Mouse (Mus musculus): ENCODE data around the gene Zfp683. TPM values are rescaled to one million over a fixed set of nuclear protein-coding genes. Genes with fewer than 3 reads are reported as not detected.

Gene Zfp683
- total RNA-seq, 2 experiments from 2014 or later, result not detected

GRCm38 (mm10) chr4:134089029-134089428, 35.4 kb downstream of the Zfp683 start:
- no peak for DNase-seq (ENCODE audit: low spot score)
- intact Hi-C loops (cut with DNase I), result loop anchor here (5.0 kb wide), 1 partner anchor 52 kb away; no protein-coding TSS in a partner anchor

GRCm38 (mm10) chr4:134090521-134091224, 37.0 kb downstream of the Zfp683 start:
- no peak for DNase-seq (ENCODE audit: low spot score)
- intact Hi-C loops (cut with DNase I), result no loop called here

GRCm38 (mm10) chr4:134091225-134091529, 37.5 kb downstream of the Zfp683 start:
- intact Hi-C loops (cut with DNase I), result no loop called here
- no peak for DNase-seq (ENCODE audit: low spot score)

- intact Hi-C loops (cut with DNase I), result no loop called here
- no peak for DNase-seq (ENCODE audit: low spot score)
Measured at GRCm38 (mm10) chr4:134092382-134093288, 39.0 kb downstream of the Zfp683 start.

- DNase-seq (ENCODE audit: low spot score), result no peak
- intact Hi-C loops (cut with DNase I), result no loop called here
Measured at GRCm38 (mm10) chr4:134094004-134094564, 40.4 kb downstream of the Zfp683 start.

- DNase-seq (ENCODE audit: low spot score), result no peak
- intact Hi-C loops (cut with DNase I), result no loop called here
Measured at GRCm38 (mm10) chr4:134094923-134095547, 41.4 kb downstream of the Zfp683 start, which contains the start of gene Cd52. Gene Cd52 (minus strand): TSS chr4:134095082.

- DNase-seq (ENCODE audit: low spot score), result no peak
- intact Hi-C loops (cut with DNase I), result no loop called here
Measured at GRCm38 (mm10) chr4:134096120-134096519, 42.5 kb downstream of the Zfp683 start.

GRCm38 (mm10) chr4:134097015-134097608, 43.5 kb downstream of the Zfp683 start:
- no peak for DNase-seq (ENCODE audit: low spot score)
- intact Hi-C loops (cut with DNase I), result no loop called here

GRCm38 (mm10) chr4:134098628-134099027, 45.0 kb downstream of the Zfp683 start:
- peak; percentile 24 for DNase-seq (ENCODE audit: low spot score)
- intact Hi-C loops (cut with DNase I), result no loop called here

- intact Hi-C loops (cut with DNase I), result no loop called here
- DNase-seq (ENCODE audit: low spot score), result no peak
Measured at GRCm38 (mm10) chr4:134100245-134100644, 46.6 kb downstream of the Zfp683 start.

GRCm38 (mm10) chr4:134101979-134102741, 48.5 kb downstream of the Zfp683 start, which contains the start of gene Ubxn11:
Gene Ubxn11 (plus strand): TSS chr4:134102570.
- intact Hi-C loops (cut with DNase I), result no loop called here
- peak; percentile 75 for DNase-seq (ENCODE audit: low spot score)

- intact Hi-C loops (cut with DNase I), result no loop called here
- DNase-seq (ENCODE audit: low spot score), result no peak
Measured at GRCm38 (mm10) chr4:134102742-134103119, 49.1 kb downstream of the Zfp683 start.

GRCm38 (mm10) chr4:134106105-134106504, 52.5 kb downstream of the Zfp683 start:
- intact Hi-C loops (cut with DNase I), result no loop called here
- DNase-seq (ENCODE audit: low spot score), result no peak

GRCm38 (mm10) chr4:134107730-134108129, 54.1 kb downstream of the Zfp683 start:
- no peak for DNase-seq (ENCODE audit: low spot score)
- intact Hi-C loops (cut with DNase I), result no loop called here

- DNase-seq (ENCODE audit: low spot score), result no peak
- intact Hi-C loops (cut with DNase I), result no loop called here
Measured at GRCm38 (mm10) chr4:134108196-134108595, 54.6 kb downstream of the Zfp683 start.
